Mouse (Mus musculus) stomach, embryonic 16.5 days (tissue): ENCODE results near the gene Gal3st2b. TPM values are rescaled to one million over a fixed set of nuclear protein-coding genes. Genes with fewer than 3 reads are reported as not detected.
"Not testable (repeated sequence)": the region's sequence is repeated elsewhere in the genome, so short reads cannot be mapped to it uniquely, and the experiment has no call there.

ENCODE experiments used
- ATAC-seq: fragments of 200-750 bp; cut with Nextera tagmentation; 2 replicates; pipeline ENCODE4 v1.8.0; 2017; ENCODE audit warnings: moderate number of reproducible peaks, moderate TSS enrichment; ENCODE audit not compliant: insufficient read depth, low FRiP score
- H3K27ac ChIP-seq: fragments of 300-500 bp; sonication (generic); 2 replicates; pipeline ENCODE4 v1.5.1; 2014; ENCODE audit warnings: low read length
- H3K27me3 ChIP-seq: fragments of 300-500 bp; sonication (generic); 2 replicates; pipeline ENCODE4 v1.6.1; 2014; ENCODE audit warnings: low read length, control low read depth, mixed read lengths; ENCODE audit not compliant: control insufficient read depth, insufficient read depth
- H3K36me3 ChIP-seq: fragments of 300-500 bp; sonication (generic); 2 replicates; pipeline ENCODE4 v1.6.1; 2014; ENCODE audit warnings: low read length; ENCODE audit not compliant: control insufficient read depth, insufficient read depth
- H3K4me1 ChIP-seq: fragments of 300-500 bp; sonication (generic); 2 replicates; pipeline ENCODE4 v1.6.1; 2014; ENCODE audit warnings: low read length, control low read depth, mixed read lengths; ENCODE audit not compliant: control insufficient read depth, insufficient read depth
- H3K4me2 ChIP-seq: fragments of 300-500 bp; sonication (generic); 2 replicates; pipeline ENCODE4 v1.6.1; 2014; ENCODE audit warnings: low read depth, low read length, mixed read lengths
- H3K4me3 ChIP-seq: fragments of 300-500 bp; sonication (generic); replicated peaks from 2 replicates; pipeline ENCODE4 v1.5.1; 2014; ENCODE audit warnings: mild to moderate bottlenecking, low read length
- H3K9ac ChIP-seq: fragments of 300-500 bp; sonication (generic); 2 replicates; pipeline ENCODE4 v1.6.1; 2014; ENCODE audit warnings: low read length
- H3K9me3 ChIP-seq: fragments of 300-500 bp; sonication (generic); replicated peaks from 2 replicates; pipeline ENCODE4 v1.6.1; 2016; ENCODE audit warnings: low read length, control low read depth; ENCODE audit not compliant: control insufficient read depth
- WGBS: fragments of 180-500 bp; shearing (Covaris S2); extraction: QIAGEN DNeasy Blood & Tissue Kit; methylation state at CpG from one replicate; pipeline ENCODE4 v1.1.7; 2014; 5-methylcytosine and 5-hydroxymethylcytosine counted together
- polyA plus RNA-seq: library from polyadenylated mRNA; unstranded; fragments of >200 nt; fragmentation: Nextera tagmentation; extraction: Ambion mirVana; gene quantifications from 2 replicates; pipeline ENCODE4 v1.2.1, GENCODE M21; 2015

Gene Gal3st2b
- polyA plus RNA-seq, 1 experiment from 2014 or later = 0.10 TPM

DNA sequence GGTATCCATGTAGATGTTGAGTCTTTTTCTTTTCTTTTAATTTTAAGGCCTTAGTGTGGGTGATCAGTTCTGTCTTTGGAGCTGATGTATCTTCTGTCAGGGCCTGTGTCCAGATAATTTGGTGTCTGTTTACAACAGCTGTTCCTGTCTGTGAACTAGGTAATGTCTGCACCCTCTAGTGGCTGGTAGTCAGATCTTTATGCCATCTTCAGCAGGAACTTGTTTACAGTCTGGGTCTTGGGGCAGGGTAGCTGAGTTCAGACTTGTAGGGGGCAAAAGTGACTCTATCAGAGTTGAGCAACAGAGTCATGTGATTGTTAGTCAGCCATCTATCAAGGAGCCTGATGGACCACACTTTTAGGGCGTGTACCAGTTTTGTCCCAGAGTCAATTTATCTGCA lies 48.4 kb downstream of the Gal3st2b start:
- H3K4me2 ChIP-seq, H3K4me1 ChIP-seq, H3K9ac ChIP-seq, H3K4me3 ChIP-seq, ATAC-seq, H3K36me3 ChIP-seq, H3K27me3 ChIP-seq, H3K9me3 ChIP-seq, H3K27ac ChIP-seq: not testable (repeated sequence)
- WGBS = no CpG with 5 or more reads among the region's 1 CpGs

- WGBS = 8% methylated on average over 2 of the region's 5 CpGs
- not testable (repeated sequence) for ATAC-seq
These were observed 52.3 kb downstream of the Gal3st2b start for GRCm38 (mm10) chr1:93970380-93970779.

GRCm38 (mm10) chr1:93970797-93971196 lies 52.7 kb downstream of the Gal3st2b start:
- not testable (repeated sequence) for H3K27ac ChIP-seq, H3K9me3 ChIP-seq, H3K9ac ChIP-seq, H3K4me2 ChIP-seq, H3K27me3 ChIP-seq, H3K36me3 ChIP-seq, H3K4me1 ChIP-seq, ATAC-seq, H3K4me3 ChIP-seq
- WGBS = no CpG with 5 or more reads among the region's 4 CpGs

More at GRCm38 (mm10) chr1:93970380-93970779, 52.3 kb downstream of the Gal3st2b start:
- not testable (repeated sequence) for H3K4me3 ChIP-seq, H3K36me3 ChIP-seq, H3K4me1 ChIP-seq, H3K9ac ChIP-seq, H3K9me3 ChIP-seq, H3K27ac ChIP-seq, H3K4me2 ChIP-seq, H3K27me3 ChIP-seq

DNA sequence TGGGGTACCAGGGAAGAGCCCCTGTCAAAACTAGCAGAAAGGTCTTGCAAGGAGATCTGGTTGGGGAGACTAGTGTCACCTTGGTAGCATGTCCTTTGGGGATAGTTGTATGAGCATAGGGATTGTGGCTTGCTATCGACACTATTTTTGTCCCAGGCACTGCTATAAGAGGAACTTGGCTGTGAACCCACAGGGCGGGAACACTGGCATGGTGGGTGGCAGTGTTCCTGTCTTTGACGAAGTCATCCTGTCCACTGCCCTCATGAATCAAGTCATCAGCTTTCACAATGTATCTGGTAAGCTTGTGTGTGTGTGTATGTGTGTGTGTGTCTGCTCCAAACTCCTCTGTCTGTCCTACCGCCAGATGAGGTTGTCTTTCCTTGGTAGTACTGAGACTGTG lies 57.7 kb downstream of the Gal3st2b start:
- WGBS = 86% methylated on average over 1 of the region's 4 CpGs
- H3K4me2 ChIP-seq, H3K9ac ChIP-seq: not testable (repeated sequence)

DNA sequence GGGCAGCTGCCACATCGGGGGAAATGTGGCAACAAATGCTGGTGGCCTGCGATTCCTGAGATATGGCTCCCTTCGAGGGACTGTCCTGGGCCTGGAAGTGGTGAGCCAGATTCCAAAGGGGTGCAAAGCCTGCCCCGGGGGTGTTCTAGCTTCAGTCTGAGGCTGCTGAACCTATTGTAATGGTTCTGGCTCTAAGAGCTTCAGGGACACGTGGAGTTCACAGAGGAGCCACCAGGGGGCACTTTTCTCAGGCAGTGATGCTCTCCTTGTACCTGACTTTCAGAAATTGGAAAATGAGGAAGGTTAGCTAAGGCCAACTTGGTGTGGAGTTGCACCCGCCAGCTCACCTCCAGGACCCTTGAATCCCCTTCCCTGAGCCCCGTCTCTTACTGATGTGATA lies 60.2 kb downstream of the Gal3st2b start:
- not testable (repeated sequence) for H3K4me2 ChIP-seq, H3K9me3 ChIP-seq, H3K4me3 ChIP-seq, H3K27me3 ChIP-seq, H3K27ac ChIP-seq, H3K4me1 ChIP-seq, ATAC-seq, H3K9ac ChIP-seq, H3K36me3 ChIP-seq
- WGBS = no CpG with 5 or more reads among the region's 7 CpGs

More for the DNA sequence above, 57.7 kb downstream of the Gal3st2b start:
- H3K4me1 ChIP-seq, H3K9me3 ChIP-seq, ATAC-seq, H3K27ac ChIP-seq, H3K36me3 ChIP-seq, H3K27me3 ChIP-seq, H3K4me3 ChIP-seq: not testable (repeated sequence)

- not testable (repeated sequence) for H3K4me3 ChIP-seq, ATAC-seq
These were observed 62.8 kb downstream of the Gal3st2b start for GRCm38 (mm10) chr1:93980932-93981331.

DNA sequence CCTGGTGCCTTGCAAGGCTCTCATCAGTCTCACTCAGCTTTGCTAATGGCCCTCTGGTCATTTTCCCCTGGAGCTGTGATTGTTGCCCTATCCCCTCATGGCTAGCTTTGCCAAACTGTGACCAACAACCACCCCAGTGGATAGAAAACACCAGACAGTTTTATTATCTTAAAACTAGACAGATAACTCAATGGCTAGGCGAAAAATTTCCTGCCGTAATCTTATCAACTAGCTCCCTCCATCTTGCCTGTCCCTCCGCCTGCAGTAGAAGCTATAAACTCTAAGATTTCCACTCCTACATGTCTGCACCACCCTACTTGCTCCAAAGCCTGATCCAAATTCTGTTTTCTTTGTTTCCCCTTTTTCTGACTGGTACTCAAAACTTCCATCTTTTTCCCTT lies 68.1 kb downstream of the Gal3st2b start:
- 76% methylated on average over 3 of the region's 3 CpGs for WGBS
- Histone ChIP-seq H3K9ac (no peak overlapping the region), H3K4me3 (no peak overlapping the region), H3K4me1 (no peaks in the 10 kb centered on the region), H3K36me3 (no peaks in the 10 kb centered on the region), H3K4me2 (no peak overlapping the region), H3K9me3 (no peaks in the 10 kb centered on the region), H3K27me3 (no peaks in the 10 kb centered on the region), H3K27ac (no peak overlapping the region)
- ATAC-seq = no peak

More at GRCm38 (mm10) chr1:93980932-93981331, 62.8 kb downstream of the Gal3st2b start:
- H3K27ac ChIP-seq, H3K4me1 ChIP-seq, H3K27me3 ChIP-seq, H3K9me3 ChIP-seq, H3K9ac ChIP-seq, H3K4me2 ChIP-seq, H3K36me3 ChIP-seq: not testable (repeated sequence)
- WGBS = no CpG with 5 or more reads among the region's 2 CpGs

GRCm38 (mm10) chr1:93988786-93989185 lies 70.7 kb downstream of the Gal3st2b start:
- Histone ChIP-seq H3K27me3 (no peaks in the 10 kb centered on the region), H3K4me3 (no peak overlapping the region), H3K27ac (no peak overlapping the region), H3K4me1 (no peaks in the 10 kb centered on the region), H3K9ac (no peak overlapping the region), H3K4me2 (no peak overlapping the region), H3K9me3 (no peaks in the 10 kb centered on the region), H3K36me3 (no peaks in the 10 kb centered on the region)
- no peak for ATAC-seq
- 64% methylated on average over 3 of the region's 3 CpGs for WGBS

DNA sequence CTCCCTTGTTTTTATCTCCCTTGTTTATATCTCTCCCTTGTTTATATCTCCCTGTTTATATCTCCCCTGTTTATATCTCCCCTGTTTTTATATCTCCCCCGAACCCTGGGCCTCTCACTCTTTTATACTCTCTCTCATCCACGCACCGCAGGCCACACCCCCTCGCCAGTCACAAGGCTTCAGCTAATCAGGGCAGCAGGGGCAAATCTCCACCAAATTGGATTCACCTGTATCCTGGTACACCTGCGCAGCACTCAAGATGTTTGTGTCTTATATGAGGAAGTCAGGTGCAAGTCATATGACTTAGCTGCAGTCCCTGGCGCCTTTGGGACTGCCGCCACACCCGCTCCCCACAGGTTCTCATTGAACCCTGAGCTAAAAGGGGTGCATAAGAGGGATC lies 72.1 kb downstream of the Gal3st2b start, which contains the start of gene Gal3st2c:
Gal3st2c (plus strand) TSS at position 301 of the 400 bp plus-strand sequence.
- 85% methylated on average over 7 of the region's 8 CpGs for WGBS
- not testable (repeated sequence) for H3K4me3 ChIP-seq, H3K9me3 ChIP-seq, ATAC-seq, H3K4me2 ChIP-seq, H3K36me3 ChIP-seq, H3K27me3 ChIP-seq, H3K27ac ChIP-seq, H3K4me1 ChIP-seq, H3K9ac ChIP-seq

GRCm38 (mm10) chr1:93991068-93991467 lies 73.0 kb downstream of the Gal3st2b start:
- not testable (repeated sequence) for H3K4me2 ChIP-seq, H3K9me3 ChIP-seq, H3K36me3 ChIP-seq, ATAC-seq, H3K4me3 ChIP-seq, H3K4me1 ChIP-seq, H3K27ac ChIP-seq, H3K27me3 ChIP-seq, H3K9ac ChIP-seq
- 82% methylated on average over 2 of the region's 2 CpGs for WGBS
